Mouse (Mus musculus): Measurements from ENCODE around the gene Map2k7.

The Map2k7 gene

GRCm38 (mm10) chr8:4259125-4259804 lies 20.7 kb downstream of the Map2k7 start, which contains the start of gene Ctxn1:
Ctxn1 (minus strand) TSS chr8:4259274.
- peak; percentile 97 for DNase-seq (ENCODE audit: low spot score)

- no peak for DNase-seq (ENCODE audit: low spot score)
Measured at GRCm38 (mm10) chr8:4259805-4260170, 21.2 kb downstream of the Map2k7 start.

GRCm38 (mm10) chr8:4263105-4263791 lies 24.7 kb downstream of the Map2k7 start:
- no peak for DNase-seq (ENCODE audit: low spot score)

- no peak for DNase-seq (ENCODE audit: low spot score)
Measured at GRCm38 (mm10) chr8:4265160-4265914, 26.8 kb downstream of the Map2k7 start.

- DNase-seq (ENCODE audit: low spot score): no peak
Measured at GRCm38 (mm10) chr8:4267627-4268026, 29.1 kb downstream of the Map2k7 start.

GRCm38 (mm10) chr8:4269609-4270008 lies 31.1 kb downstream of the Map2k7 start:
- DNase-seq (ENCODE audit: low spot score): no peak

- DNase-seq (ENCODE audit: low spot score): peak; percentile 96
Measured at GRCm38 (mm10) chr8:4275275-4276110, 37.0 kb downstream of the Map2k7 start, which contains the start of gene Timm44. Timm44 (minus strand) TSS chr8:4275913.

GRCm38 (mm10) chr8:4276111-4276465 lies 37.5 kb downstream of the Map2k7 start:
- DNase-seq (ENCODE audit: low spot score): no peak

- no peak for DNase-seq (ENCODE audit: low spot score)
Measured at GRCm38 (mm10) chr8:4292738-4293137, 54.2 kb downstream of the Map2k7 start.

Measured in urinary bladder, postnatal 14 days (tissue).